Mouse (Mus musculus): ENCODE measurements around the gene Pnkd. TPM values are rescaled to one million over a fixed set of nuclear protein-coding genes. Genes with fewer than 3 reads are reported as not detected.

Pnkd gene
- total and polyA plus RNA-seq, 3 experiments, result 52.5 to 64.2 TPM; not detected in 1

DNA sequence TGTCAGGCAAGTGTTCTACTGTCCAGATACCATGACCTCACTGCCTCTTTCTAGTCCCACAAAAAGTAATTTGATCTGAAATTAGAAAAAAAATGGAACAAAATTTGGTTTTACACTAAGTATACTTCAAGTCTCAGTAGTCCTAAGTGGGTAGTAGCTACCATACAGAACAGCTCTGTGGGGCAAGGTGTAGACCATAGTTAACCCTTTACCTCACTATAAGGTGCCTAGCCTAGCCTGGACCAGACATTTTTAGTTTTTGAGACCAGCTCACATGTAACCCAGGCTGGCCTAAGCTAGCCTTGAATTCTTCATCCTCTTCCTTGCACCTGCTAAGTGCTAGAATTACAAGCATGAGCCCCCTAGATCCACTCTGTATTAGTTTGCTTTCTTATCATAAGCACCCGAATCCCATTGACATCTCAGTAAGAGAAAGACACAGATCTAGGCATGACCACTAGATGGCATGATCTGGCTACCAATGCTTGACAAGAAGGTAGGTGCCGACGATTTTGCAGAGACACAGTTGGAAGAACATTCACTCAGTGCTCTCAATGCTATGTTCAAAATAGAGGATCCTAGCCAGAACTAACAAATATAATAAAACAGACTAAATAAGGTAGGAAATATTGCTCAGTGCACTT, 28.4 kb downstream of the Pnkd start (continued):
- 0 out of 2 replicates have a peak, but pooled peaks have one; percentile 31 for TF ChIP-seq MAX (IDR thresholded peaks at IDR 0.05; ENCODE audit: low read length)
- TF ChIP-seq JUND (IDR thresholded peaks at IDR 0.05; ENCODE audit: low read depth, low read length), result 0 out of 2 replicates have a peak, but pooled peaks have one; percentile 57
- peak; percentile 93 for TF ChIP-seq RAD21 (IDR thresholded peaks at IDR 0.05; ENCODE audit: low read depth, low read length)
- peak; percentile 61 to 98 (median 85) for TF ChIP-seq CTCF (IDR thresholded peaks at IDR 0.05 in 2 of 3, conservative IDR thresholded peaks at IDR 0.05 in 1 of 3; ENCODE audit: control insufficient read depth in 1 of 3, insufficient read depth in 1 of 3, low read depth in 2 of 3, low read length in 3 of 3, poor library complexity in 1 of 3, severe bottlenecking in 1 of 3)
- TF ChIP-seq MXI1 (IDR thresholded peaks at IDR 0.05; ENCODE audit: low read depth, low read length), result peak; percentile 51

DNA sequence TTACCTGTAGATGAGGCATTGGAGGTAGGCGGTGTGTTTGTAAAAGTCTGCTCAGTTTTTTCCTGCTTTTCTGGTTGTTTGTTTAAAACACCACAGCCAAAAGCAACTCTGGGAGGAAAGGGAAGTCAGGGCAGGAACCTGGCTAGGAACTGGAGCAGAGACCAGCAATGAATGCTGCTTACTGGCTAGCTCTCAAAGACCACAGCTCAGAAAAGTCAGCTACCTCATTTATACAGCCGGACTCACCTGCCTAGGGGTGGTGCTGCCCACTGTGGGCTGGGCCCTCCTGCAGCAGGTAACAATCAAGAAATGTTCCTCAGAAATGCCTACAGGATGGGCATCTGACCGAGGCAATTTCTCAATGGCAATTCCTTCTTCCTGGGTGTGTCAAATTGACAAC, 30.1 kb downstream of the Pnkd start:
- no peak overlapping the region for H3K27ac ChIP-seq (ENCODE audit: control insufficient read depth, low read depth, low read length)
- H3K9ac ChIP-seq (ENCODE audit: control insufficient read depth, low read depth, low read length, poor library complexity, severe bottlenecking), result no peak overlapping the region
- no peaks in the 10 kb centered on the region for H3K79me2 ChIP-seq (ENCODE audit: control insufficient read depth, insufficient read depth, low read length, poor library complexity)
- no peak for DNase-seq (ENCODE audit: low read depth, low spot score)
- H3K36me3 ChIP-seq (ENCODE audit: control insufficient read depth in 1 of 2, insufficient read depth in 2 of 2, low read length in 2 of 2), result no peaks in the 10 kb centered on the region
- no peak overlapping the region for H3K4me3 ChIP-seq (ENCODE audit: control insufficient read depth in 1 of 2, insufficient read depth in 1 of 2, low read depth in 2 of 2, low read length in 2 of 2)
- H3K4me1 ChIP-seq (ENCODE audit: control insufficient read depth in 1 of 2, insufficient read depth in 2 of 2, low read length in 2 of 2), result peaks cover 2 to 3% of the 10 kb centered on the region in 2 experiments; a peak in 1 of 4 replicates
- TF ChIP-seq ELF1 (IDR thresholded peaks at IDR 0.05; ENCODE audit: low read depth, low read length) (no peak), USF2 (IDR thresholded peaks at IDR 0.05; ENCODE audit: borderline replicate concordance in 1 of 2, insufficient read depth in 1 of 2, low read depth in 1 of 2, low read length in 2 of 2) (no peak), USF1 (IDR thresholded peaks at IDR 0.05; ENCODE audit: low read depth, low read length) (no peak), POLR2AphosphoS5 (IDR thresholded peaks at IDR 0.05; ENCODE audit: borderline replicate concordance, low read depth, low read length) (no peak), CTCF (IDR thresholded peaks at IDR 0.05 in 2 of 3, conservative IDR thresholded peaks at IDR 0.05 in 1 of 3; ENCODE audit: control insufficient read depth in 1 of 3, insufficient read depth in 1 of 3, low read depth in 2 of 3, low read length in 3 of 3, poor library complexity in 1 of 3, severe bottlenecking in 1 of 3) (no peak), POLR2AphosphoS2 (IDR thresholded peaks at IDR 0.05; ENCODE audit: low read length) (no peak), BHLHE40 (IDR thresholded peaks at IDR 0.05; ENCODE audit: borderline replicate concordance, low read depth, low read length) (no peak), ZC3H11A (IDR thresholded peaks at IDR 0.05; ENCODE audit: low read depth, low read length) (no peak), ZMIZ1 (IDR thresholded peaks at IDR 0.05; ENCODE audit: low read depth, low read length) (no peak), SMC3 (IDR thresholded peaks at IDR 0.05; ENCODE audit: low read depth, low read length) (no peak), MEF2A (IDR thresholded peaks at IDR 0.05; ENCODE audit: extremely low read depth, insufficient replicate concordance, low read depth, low read length, poor library complexity, severe bottlenecking) (no peak)
- H3K27me3 ChIP-seq (ENCODE audit: control insufficient read depth in 1 of 2, insufficient read depth in 2 of 2, low read length in 2 of 2), result no peaks in the 10 kb centered on the region
- no peaks in the 10 kb centered on the region for H3K9me3 ChIP-seq (replicated peaks; ENCODE audit: insufficient read depth, low read length)

Measured in MEL (cell line).